Mouse (Mus musculus): ENCODE data around the gene Usp2.

Gene Usp2

DNA sequence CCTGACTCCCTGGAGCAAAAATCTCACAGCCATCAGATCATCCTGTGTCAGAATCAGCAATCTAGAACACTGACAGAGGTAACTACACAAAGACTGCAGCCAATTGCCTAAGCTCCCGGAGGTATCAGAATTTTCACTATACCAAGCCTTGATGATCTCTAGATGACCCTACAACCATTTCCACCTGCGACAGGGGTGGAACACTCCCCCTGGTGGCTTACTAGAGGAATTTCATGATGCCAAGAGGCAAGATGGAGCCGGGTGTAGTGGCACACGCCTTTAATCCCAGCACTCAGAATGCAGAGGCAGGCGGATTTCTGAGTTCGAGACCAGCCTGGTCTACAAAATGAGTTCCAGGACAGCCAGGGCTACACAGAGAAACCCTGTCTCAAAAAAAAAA lies 57.5 kb downstream of the Usp2 start:
- no peak for DNase-seq (ENCODE audit: low spot score in 2 of 2)

- no peak for DNase-seq (ENCODE audit: low spot score in 2 of 2)
Observed at GRCm38 (mm10) chr9:44125026-44125425, 58.2 kb downstream of the Usp2 start.

DNA sequence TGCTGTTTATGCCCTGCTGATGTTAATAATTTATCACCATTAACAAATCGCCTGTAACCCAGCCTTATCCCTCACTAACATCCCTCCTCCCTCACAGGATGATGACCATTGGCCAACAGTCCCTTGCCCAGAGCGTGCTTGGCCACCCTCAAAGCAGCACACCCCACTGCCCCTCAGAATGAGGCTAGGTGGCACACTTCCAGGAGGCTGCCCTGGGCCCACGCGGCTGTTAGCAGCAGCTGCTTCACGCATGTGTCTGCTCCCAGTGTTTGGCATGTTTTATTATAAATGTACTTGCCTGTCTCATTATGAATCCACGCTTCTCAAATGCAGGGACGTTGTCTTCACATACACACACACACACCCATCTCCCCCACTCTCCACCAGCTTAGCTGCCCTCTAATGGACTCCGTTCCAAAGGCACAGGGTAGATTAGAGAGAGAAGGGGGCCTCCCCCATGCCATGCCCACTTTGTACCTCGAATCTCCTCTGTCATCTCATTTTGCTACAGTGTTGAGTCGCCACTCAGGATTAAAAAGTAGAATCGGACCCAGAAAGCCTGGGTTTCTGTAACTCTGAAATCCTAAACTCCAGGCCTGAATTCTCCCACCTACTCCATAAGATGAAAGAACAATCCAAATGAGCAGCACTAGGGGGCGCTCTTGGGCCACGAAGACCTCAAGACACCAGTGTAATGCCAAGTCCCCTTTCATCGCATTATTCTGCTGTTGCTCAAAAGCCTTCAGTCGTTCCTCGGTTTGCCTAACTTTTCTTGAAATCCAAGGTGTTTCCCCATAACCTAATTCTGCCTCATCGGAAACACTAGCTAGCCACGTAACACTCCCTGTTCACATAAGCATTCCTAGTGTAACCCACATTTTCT lies 59.0 kb downstream of the Usp2 start:
- peak; percentile 76 to 85 for DNase-seq (ENCODE audit: low spot score in 2 of 2)

DNA sequence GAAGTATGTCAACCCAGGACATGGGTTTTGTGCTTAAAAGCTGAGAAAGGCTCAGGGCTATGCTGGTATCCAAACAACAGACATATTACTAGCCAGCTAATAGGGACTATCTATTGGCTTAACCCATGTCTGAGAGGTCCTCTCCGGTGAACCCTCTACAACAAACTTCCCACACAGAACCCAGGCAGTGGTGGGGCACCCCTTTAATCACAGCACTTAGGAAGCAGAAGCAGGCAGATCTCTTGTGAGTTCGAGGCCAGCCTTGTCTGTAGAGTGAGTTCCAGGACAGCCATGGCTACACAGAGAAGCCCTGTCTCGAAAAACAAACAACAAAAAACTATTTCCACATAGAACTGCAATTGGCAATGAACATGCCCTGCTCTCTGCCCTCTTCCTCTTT lies 59.9 kb downstream of the Usp2 start:
- no peak for DNase-seq (ENCODE audit: low spot score in 2 of 2)

- DNase-seq (ENCODE audit: low spot score in 2 of 2), result no peak
Observed at GRCm38 (mm10) chr9:44127351-44127801, 60.6 kb downstream of the Usp2 start.

DNA sequence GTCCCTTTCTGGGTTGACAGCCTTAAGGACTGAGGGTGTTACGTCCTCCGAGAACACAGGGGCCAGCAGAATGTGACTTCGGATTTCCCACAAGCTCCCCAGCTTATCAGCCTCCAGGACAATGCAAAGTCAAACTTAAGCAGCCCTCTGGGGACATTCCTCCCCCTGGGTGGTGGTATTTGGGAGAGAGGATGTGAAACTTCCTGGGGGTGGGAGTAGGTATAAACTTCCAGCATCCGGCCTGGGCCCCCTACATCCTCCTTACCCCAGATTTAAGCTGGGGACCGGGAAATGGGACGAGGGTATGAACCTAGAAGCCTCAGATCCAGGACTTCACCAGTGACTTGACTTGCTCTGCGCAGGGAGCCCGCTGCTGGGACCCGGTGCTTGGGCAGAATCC lies 62.8 kb downstream of the Usp2 start:
- DNase-seq (ENCODE audit: low spot score in 2 of 2), result no peak

DNA sequence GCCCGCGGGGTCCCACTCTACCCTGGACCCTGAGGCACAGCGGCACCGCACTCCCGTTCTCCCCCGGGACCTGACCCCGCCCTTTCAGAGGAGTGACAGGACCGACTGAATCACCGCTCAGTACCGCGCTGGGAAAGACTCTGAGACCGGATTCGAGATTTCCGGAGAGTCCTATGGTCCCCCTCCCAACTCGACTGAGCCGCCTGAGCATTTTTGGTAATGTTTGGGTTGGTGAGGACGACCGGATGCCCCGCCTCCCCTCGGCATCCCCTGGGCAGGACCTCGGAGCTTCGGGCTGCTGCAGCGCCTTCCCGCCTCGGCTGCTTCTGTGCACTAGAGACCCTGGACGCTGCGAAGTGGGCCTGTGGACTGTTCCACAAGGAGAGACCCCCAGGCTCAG lies 63.2 kb downstream of the Usp2 start:
- peak in 1 of 2 experiments; percentile 70 for DNase-seq (ENCODE audit: low spot score in 2 of 2)

DNA sequence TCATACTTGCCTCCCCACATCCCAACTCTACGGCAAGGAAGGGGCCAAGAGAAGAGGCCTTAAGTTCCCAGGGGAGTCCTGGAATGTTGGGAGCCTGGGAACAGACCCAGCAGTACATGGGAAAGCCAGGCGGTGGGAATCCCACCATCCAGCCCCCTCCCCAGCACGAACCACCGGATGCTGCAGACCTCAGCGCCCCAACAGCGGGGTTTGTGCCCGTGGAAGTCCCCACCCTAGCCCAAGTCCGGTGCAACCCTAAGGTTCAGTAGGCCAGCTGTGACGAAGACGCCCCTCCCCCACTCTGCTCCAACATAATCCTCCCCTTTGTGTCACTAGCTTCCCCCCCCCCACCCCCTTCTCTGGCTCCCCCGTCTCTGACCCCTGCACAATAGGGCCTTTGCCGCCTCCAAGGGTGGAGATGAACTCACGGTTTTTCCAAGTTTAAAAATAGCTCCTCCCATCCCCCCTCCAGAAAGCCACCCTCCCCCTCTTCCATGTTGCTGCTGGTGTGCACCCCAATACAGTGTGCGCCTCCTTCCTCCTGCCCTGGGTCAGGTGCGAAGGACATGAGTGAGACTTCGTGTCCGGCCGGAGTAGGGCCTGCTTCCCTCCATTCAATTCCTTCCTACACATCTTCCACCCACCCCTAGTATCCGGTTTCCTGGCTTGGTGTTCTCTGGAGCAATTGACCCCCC lies 63.9 kb downstream of the Usp2 start:
- no peak for DNase-seq (ENCODE audit: low spot score in 2 of 2)

DNA sequence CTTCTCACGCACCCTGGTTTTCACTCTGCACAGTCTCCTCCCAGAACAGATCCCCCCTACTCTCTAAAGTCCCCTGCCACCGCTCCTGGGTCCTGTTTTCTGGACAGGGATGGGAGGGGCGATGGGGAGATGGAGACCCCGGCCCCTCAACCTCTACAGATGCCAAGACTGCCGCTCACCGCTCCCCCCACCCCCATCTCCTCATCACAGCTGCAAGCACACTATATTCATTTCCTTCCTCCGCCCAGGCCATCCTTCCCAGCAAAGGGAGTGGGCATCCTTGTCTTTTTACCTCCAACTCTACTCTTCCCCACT lies 64.4 kb downstream of the Usp2 start:
- DNase-seq (ENCODE audit: low spot score in 2 of 2), result no peak

DNA sequence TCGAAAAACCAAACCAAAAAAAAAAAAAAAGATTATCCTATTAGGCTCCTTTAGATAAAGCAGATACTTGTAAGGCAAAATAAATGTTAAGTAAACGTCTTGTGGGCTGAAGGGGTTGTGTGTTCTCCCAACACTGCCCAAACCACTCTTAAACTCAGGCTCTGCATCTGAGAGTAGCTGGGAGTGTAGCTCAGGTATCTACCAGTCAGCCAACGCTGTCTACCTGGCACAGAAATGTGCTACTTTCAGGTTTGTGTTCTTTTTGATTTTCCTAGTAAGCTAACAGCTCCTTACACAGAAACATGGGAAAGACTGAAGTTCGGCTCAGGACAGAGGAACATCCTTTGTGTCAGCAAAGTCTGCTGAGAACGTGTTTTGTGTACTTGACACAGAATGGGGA lies 65.4 kb downstream of the Usp2 start:
- DNase-seq (ENCODE audit: low spot score in 2 of 2), result no peak

DNA sequence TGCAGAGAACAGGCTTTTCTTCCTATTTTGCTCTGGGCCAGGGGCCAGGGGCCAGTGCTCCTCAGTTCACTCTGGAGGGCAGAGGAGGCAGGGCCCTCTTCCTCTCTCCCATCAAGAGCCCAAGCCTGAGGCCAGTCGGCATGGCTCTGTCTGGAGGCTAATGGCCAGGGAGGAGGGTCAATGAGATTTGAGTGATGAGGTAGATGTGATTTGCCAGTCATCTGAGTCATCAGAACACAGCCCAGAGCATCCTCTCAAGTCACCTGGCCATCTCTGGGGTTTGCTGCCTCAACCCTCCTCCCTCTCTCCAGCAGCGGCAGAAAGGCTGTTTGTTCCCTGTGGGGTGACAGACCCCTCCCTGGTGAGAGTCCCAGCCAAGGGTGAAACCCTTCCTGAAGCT lies 66.5 kb downstream of the Usp2 start:
- DNase-seq (ENCODE audit: low spot score in 2 of 2), result no peak

DNA sequence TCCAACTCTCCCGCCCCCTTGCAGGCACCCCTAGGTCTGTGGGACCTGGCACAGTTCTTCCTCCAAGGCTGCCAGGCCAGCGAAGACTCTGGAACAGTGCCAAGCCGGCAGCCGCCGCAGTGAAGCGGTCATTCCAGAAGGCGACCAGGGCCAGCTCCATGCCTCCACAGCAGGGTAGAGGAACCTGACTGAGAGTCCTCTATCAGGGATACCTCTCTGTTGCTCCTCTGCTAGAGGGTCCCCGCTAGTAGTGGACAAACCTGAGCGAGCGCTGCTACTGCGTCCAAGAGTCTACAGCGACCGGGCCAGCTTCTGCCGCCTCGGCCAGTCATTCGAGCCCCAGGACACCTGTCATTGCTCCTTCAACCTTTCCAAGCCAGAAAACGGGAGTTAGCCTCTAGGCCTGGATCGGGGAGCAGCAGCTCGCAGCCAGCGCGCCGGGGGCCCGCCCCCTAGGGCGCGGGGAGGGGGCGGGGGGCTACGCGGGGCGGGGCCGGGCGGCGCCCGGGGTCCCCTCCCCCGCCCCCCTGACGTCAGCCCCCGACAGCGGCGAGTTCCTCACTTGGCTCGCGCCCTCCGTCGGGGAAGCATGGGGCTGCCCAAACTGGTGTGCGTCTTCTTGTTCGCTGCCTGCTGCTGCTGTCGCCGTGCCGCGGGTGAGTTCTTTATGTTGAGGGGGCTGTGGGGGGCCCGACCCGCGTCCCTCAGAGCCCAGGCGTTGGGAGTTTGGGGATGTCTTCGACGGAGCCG lies 67.5 kb downstream of the Usp2 start, which contains the start of gene Mcam:
Gene Mcam, plus strand, starts transcription at position 369 of the 750 bp plus-strand sequence.
- peak in 1 of 2 experiments; percentile 68 for DNase-seq (ENCODE audit: low spot score in 2 of 2)

GRCm38 (mm10) chr9:44134851-44135730 lies 68.3 kb downstream of the Usp2 start:
- DNase-seq (ENCODE audit: low spot score in 2 of 2), result peak in 1 of 2 experiments; percentile 65

GRCm38 (mm10) chr9:44135731-44136411 lies 69.0 kb downstream of the Usp2 start:
- DNase-seq (ENCODE audit: low spot score in 2 of 2), result no peak

GRCm38 (mm10) chr9:44137846-44138245 lies 71.0 kb downstream of the Usp2 start:
- DNase-seq (ENCODE audit: low spot score in 2 of 2), result no peak

GRCm38 (mm10) chr9:44141951-44142350 lies 75.1 kb downstream of the Usp2 start:
- no peak for DNase-seq (ENCODE audit: low spot score in 2 of 2)

DNA sequence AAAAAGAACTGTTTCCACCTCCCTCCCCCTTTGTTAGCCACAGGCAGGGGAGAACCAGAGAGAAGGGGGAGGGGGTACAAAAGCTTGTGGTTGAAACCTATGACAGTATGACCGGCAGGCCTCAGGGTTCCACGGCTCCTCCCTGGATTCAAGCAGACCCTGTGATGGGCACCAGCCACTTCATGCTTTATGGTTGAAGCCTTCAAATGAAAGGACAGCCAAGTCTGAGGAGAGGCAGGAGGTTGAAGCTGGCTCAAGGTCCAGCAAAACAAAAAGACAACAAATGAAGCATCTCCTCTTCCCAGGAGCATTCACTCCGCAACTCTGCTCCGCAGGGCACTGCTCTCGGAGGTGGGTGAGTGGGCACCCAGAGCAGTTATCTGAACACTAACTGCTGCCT lies 76.6 kb downstream of the Usp2 start:
- DNase-seq (ENCODE audit: low spot score in 2 of 2), result no peak

- no peak for DNase-seq (ENCODE audit: low spot score in 2 of 2)
Observed at GRCm38 (mm10) chr9:44144023-44144717, 77.3 kb downstream of the Usp2 start.

DNA sequence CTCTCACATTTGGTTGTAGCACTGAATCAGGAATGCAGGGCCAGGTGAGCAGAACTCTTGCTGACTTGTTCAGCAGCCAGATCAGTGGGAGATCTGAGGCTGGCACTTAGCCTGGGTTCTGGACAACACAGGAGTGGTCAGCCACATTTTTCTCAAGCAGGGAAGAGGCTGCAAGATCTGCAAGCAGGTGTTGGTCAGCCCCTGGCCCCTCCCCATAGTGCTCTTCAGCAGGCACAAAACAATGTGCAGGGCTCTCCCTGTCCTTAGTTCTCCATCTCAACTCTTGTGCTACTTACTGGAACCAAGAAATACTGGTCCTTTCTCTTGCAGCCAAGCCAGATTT lies 77.9 kb downstream of the Usp2 start:
- DNase-seq (ENCODE audit: low spot score in 2 of 2), result no peak

Measured in urinary bladder, postnatal 36 days (tissue).